Mouse (Mus musculus) embryonic facial prominence, embryonic 15.5 days (tissue): ENCODE measurements around the gene Cpm. TPM values are rescaled to one million over a fixed set of nuclear protein-coding genes. Genes with fewer than 3 reads are reported as not detected.

Experiments used
- ATAC-seq: fragments of 200-750 bp; cut with Nextera tagmentation; 2 replicates; pipeline ENCODE4 v1.8.0; 2017; ENCODE audit warnings: low read depth, moderate TSS enrichment; ENCODE audit not compliant: insufficient number of reproducible peaks, low FRiP score, low TSS enrichment
- H3K27ac ChIP-seq: fragments of 300-500 bp; sonication (generic); replicated peaks from 2 replicates; pipeline ENCODE4 v1.5.1; 2015; ENCODE audit warnings: mild to moderate bottlenecking, inconsistent platforms
- H3K27me3 ChIP-seq: fragments of 300-500 bp; sonication (generic); 2 replicates; pipeline ENCODE4 v1.6.1; 2015; ENCODE audit warnings: inconsistent platforms
- H3K36me3 ChIP-seq: fragments of 300-500 bp; sonication (generic); 2 replicates; pipeline ENCODE4 v1.6.1; 2015; ENCODE audit warnings: mild to moderate bottlenecking, inconsistent platforms
- H3K4me1 ChIP-seq: fragments of 300-500 bp; sonication (generic); 2 replicates; pipeline ENCODE4 v1.6.1; 2015; ENCODE audit warnings: inconsistent platforms
- H3K4me2 ChIP-seq: fragments of 300-500 bp; sonication (generic); replicated peaks from 2 replicates; pipeline ENCODE4 v1.6.1; 2015; ENCODE audit warnings: mild to moderate bottlenecking, inconsistent platforms
- H3K4me3 ChIP-seq: fragments of 300-500 bp; sonication (generic); replicated peaks from 2 replicates; pipeline ENCODE4 v1.5.1; 2015; ENCODE audit warnings: mild to moderate bottlenecking, inconsistent platforms
- H3K9ac ChIP-seq: fragments of 300-500 bp; sonication (generic); 2 replicates; pipeline ENCODE4 v1.6.1; 2015; ENCODE audit warnings: inconsistent platforms
- H3K9me3 ChIP-seq: fragments of 300-500 bp; sonication (generic); replicated peaks from 2 replicates; pipeline ENCODE4 v1.6.1; 2016; ENCODE audit warnings: inconsistent platforms
- WGBS: fragments of 180-500 bp; shearing (Covaris S2); methylation state at CpG from one replicate; pipeline ENCODE4 v1.1.7; 2015; 5-methylcytosine and 5-hydroxymethylcytosine counted together
- polyA plus RNA-seq: library from polyadenylated mRNA; unstranded; fragments of >200 nt; fragmentation: Nextera tagmentation; extraction: Ambion mirVana; gene quantifications from 2 replicates; pipeline ENCODE4 v1.2.1, GENCODE M21; 2015

Cpm gene
- polyA plus RNA-seq, 1 experiment from 2014 or later, result 68.7 TPM

DNA sequence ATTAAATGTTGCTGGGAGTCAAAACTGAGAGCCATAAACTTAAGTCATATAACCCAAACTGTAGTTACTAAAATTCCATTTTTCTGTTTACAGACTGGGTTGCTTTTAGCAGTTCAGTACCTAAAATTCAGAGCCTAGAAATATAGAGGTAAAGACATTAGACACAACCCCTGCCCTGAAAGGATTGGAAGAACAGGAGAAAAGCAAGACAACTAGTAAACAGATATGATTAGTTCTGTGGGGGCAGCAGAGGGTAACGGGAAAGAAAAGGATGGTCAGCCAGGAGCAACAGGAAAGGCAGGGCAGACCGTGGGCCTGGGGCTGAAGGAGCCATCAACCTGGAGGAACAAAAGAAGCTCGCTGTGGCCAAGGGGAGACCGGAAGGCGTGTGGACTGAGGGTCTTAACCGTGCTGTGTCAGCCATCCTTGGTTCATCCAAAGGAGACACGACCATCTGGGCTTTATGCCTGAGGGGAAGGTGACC is 11.3 kb downstream of the Cpm start:
- Histone ChIP-seq H3K27ac (no peak overlapping the region), H3K4me1 (no peaks in the 10 kb centered on the region), H3K9ac (no peak overlapping the region), H3K9me3 (no peaks in the 10 kb centered on the region), H3K4me2 (no peak overlapping the region), H3K27me3 (no peaks in the 10 kb centered on the region), H3K36me3 (no peaks in the 10 kb centered on the region), H3K4me3 (no peak overlapping the region)
- 83% methylated on average over 7 of the region's 7 CpGs for WGBS
- no peak for ATAC-seq

DNA sequence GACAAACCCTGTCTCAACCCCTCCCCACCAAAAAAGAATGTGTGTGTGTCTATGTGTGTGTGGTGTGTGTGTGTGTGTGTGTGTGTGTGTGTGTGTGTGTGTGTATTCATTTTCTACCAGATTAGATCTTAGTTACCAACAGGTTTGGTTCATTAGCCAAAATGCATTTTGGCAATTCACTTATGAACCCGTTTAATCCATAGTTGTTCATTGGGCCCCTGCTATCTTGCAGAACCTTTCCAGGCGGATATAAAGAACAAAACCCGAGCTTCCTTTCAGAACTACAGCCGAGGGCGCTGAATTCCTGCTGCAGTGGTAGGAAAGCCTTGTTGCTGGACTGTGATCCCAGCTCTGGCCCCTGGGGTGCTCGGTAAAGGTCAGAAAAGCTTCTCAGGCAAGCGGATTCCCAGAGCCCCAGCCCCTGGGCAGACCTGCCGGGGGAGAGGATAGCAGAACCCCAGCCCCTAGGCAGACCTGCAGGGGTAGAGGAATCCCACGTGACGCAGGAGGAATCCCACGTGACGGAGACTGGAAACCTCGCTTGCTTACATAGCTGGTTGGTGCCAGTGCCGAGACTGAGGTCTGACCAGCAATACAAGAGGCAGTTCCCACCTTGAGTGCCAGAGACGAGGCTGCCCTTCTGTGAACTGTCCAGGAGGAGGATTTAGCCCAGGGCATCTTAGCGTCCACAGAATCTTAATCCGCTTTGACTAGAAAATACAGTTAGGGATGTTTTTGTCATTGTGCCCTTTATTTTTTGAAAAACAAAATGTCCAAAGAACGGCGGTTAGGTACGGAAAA is 12.3 kb downstream of the Cpm start:
- 44% methylated on average over 20 of the region's 20 CpGs for WGBS
- no peaks in the 10 kb centered on the region for H3K27me3 ChIP-seq
- H3K4me1 ChIP-seq, result no peaks in the 10 kb centered on the region
- H3K4me3 ChIP-seq, result no peak overlapping the region
- H3K27ac ChIP-seq, result no peak overlapping the region
- no peak overlapping the region for H3K9ac ChIP-seq
- ATAC-seq, result no peak
- no peaks in the 10 kb centered on the region for H3K36me3 ChIP-seq
- no peaks in the 10 kb centered on the region for H3K9me3 ChIP-seq
- 0 out of 2 replicates have a peak overlapping the region, but pooled peaks have one; percentile 22 for H3K4me2 ChIP-seq

DNA sequence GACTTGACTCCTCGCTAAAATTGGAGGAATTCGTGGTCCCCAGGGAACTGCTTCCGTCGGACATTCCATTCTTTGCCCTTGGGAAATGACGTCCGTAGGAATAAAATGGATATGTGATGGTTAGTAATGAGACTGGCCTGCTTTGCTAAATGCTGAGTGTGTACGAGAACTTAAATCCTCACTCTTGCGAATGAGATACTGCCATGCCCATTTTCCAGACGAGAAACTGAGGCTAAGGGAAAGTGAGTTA is 12.8 kb downstream of the Cpm start:
- Histone ChIP-seq H3K4me1 (no peaks in the 10 kb centered on the region), H3K27ac (no peak overlapping the region), H3K4me2 (no peak overlapping the region), H3K36me3 (no peaks in the 10 kb centered on the region), H3K4me3 (no peak overlapping the region), H3K27me3 (no peaks in the 10 kb centered on the region), H3K9me3 (no peaks in the 10 kb centered on the region), H3K9ac (no peak overlapping the region)
- whole genome bisulfite sequencing, result 70% methylated on average over 9 of the region's 9 CpGs
- no peak for ATAC-seq

DNA sequence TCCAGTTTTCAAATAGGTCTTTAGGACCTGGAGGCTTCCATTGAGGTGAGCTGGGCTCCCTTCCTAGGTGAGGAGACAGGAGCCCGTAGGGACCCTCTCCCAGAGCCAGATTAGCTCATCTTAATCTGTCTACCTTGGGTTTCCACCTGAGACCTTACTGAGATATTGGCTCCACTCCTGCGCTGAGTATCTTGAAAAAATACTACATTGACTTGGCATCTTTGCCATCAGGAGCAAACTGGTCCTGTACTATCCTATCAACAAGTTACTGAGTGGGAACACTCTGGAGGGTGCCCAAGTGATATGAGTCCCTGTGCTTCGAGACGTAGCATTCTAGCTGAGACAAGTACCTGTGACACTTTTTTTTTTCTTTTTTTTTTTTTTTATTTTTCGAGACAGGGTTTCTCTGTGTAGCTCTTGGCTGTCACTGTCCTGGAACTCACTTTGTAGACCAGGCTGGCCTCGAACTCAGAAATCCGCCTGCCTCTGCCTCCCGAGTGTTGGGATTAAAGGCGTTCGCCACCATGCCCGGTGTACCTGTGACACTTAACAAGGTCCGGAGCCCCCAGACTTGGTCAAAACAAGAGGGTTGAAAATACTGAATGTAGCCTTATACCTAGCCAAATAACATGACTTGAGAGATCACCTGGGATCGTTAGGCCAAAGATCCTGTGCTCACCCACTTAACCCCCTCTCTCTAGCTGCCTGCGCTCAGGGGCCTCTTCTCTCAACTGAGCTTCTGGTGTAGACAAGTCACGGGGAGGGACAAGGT is 13.4 kb downstream of the Cpm start:
- WGBS, result 92% methylated on average over 15 of the region's 15 CpGs
- H3K27ac ChIP-seq, result no peak overlapping the region
- no peaks in the 10 kb centered on the region for H3K9me3 ChIP-seq
- no peak overlapping the region for H3K4me3 ChIP-seq
- no peaks in the 10 kb centered on the region for H3K27me3 ChIP-seq
- H3K36me3 ChIP-seq, result no peaks in the 10 kb centered on the region
- no peak for ATAC-seq
- H3K4me2 ChIP-seq, result no peak overlapping the region
- H3K4me1 ChIP-seq, result no peaks in the 10 kb centered on the region
- no peak overlapping the region for H3K9ac ChIP-seq

DNA sequence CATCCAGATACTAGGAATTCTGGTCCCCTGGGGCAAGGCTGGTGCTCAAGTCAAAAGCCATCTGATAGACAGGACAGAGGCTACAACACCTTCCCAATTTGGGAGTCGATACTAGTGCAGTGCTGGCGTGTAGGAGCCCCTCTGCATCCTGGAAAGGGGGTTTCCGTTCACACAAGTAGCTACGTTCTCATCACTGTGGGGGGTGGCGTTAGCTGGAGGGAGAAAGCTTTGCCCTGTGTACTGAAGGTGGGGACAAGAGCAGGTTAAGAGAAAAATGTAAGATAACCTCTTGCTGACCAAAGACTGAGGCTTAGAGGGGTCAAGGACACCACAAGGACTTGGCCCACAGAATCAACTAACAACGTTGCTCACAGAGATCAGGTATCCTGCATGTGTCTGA is 14.0 kb downstream of the Cpm start:
- ATAC-seq, result no peak
- no peak overlapping the region for H3K4me3 ChIP-seq
- no peak overlapping the region for H3K4me2 ChIP-seq
- WGBS, result 76% methylated on average over 6 of the region's 6 CpGs
- H3K27ac ChIP-seq, result no peak overlapping the region
- H3K4me1 ChIP-seq, result no peaks in the 10 kb centered on the region
- H3K27me3 ChIP-seq, result no peaks in the 10 kb centered on the region
- H3K9ac ChIP-seq, result no peak overlapping the region
- H3K36me3 ChIP-seq, result no peaks in the 10 kb centered on the region
- no peaks in the 10 kb centered on the region for H3K9me3 ChIP-seq

DNA sequence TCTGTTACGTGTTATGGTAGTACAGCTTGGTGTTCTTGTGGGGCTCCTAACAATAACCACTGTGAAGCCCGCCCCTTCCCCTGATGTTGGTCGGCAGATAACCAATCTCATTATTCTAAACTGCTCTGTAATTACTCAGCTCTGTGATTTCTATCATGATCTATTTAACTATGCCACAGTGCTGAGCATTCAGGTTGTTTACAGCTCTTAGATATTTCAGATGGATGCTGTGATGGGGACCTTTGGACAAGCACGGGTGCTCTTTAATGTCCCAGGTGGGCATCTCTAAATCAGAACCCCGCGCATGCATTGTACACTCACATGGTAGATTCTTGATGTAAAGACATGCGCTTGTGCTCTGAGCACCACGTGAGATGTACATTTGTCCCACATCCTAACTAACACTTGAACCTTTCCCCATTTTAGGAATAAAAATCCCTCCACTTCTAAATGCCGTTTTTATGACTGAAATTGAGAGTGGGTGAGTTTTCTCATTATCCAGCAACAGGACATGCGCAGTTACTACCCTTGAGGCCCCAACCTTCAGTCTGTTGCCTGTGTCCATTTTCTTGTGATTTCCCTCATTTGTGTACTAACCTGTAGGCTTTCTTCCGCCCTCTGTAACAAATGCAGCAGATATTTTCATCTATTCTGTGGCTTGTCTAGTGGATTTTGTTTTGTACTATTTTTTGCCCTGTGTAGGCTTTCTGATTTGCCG is 14.6 kb downstream of the Cpm start:
- H3K36me3 ChIP-seq, result no peaks in the 10 kb centered on the region
- no peak overlapping the region for H3K9ac ChIP-seq
- no peaks in the 10 kb centered on the region for H3K4me1 ChIP-seq
- no peaks in the 10 kb centered on the region for H3K27me3 ChIP-seq
- no peak overlapping the region for H3K4me2 ChIP-seq
- no peak for ATAC-seq
- 85% methylated on average over 12 of the region's 12 CpGs for WGBS
- no peaks in the 10 kb centered on the region for H3K9me3 ChIP-seq
- no peak overlapping the region for H3K27ac ChIP-seq
- no peak overlapping the region for H3K4me3 ChIP-seq

DNA sequence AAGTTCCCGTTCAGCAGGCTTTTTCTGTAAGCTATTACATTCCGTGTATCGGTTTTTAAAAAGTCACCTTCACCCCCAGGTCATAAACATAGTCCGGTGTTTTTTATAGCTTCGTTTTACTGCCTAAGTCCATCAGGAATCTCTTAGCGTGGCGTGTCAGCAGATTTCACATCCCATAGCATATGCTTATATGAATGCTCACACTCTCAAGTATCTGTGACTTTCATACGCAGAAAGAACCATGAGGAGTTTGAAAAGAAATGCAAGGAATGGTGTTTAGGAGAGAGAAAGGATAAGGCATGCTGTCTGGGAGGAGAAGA is 15.1 kb downstream of the Cpm start:
- Histone ChIP-seq H3K4me1 (no peaks in the 10 kb centered on the region), H3K9me3 (no peaks in the 10 kb centered on the region), H3K27me3 (no peaks in the 10 kb centered on the region), H3K9ac (no peak overlapping the region), H3K4me3 (no peak overlapping the region), H3K4me2 (no peak overlapping the region), H3K36me3 (no peaks in the 10 kb centered on the region), H3K27ac (no peak overlapping the region)
- ATAC-seq, result no peak
- WGBS, result 52% methylated on average over 8 of the region's 8 CpGs

DNA sequence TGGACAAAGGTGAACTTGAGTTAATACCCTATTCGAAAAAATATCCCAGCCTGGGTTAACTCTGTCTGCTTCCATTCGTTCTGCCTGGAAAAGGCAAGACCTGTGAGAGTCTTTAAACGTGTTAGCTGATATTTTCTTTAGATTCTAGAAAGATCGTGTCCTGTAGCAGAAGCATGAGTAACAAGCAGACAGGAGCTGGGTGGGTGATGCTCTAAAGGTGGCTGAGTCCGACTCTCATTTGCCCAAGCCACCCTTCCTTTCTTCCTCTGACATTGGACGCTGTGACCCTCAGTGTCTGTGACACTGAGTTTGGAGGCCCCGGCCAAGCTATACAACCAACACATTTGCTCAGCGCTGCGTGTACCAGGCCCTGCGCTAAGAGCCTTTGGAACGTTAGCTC is 15.5 kb downstream of the Cpm start:
- no peak overlapping the region for H3K4me2 ChIP-seq
- whole genome bisulfite sequencing, result 83% methylated on average over 11 of the region's 11 CpGs
- no peaks in the 10 kb centered on the region for H3K36me3 ChIP-seq
- no peaks in the 10 kb centered on the region for H3K4me1 ChIP-seq
- no peaks in the 10 kb centered on the region for H3K27me3 ChIP-seq
- H3K9me3 ChIP-seq, result no peaks in the 10 kb centered on the region
- ATAC-seq, result no peak
- H3K4me3 ChIP-seq, result no peak overlapping the region
- no peak overlapping the region for H3K27ac ChIP-seq
- no peak overlapping the region for H3K9ac ChIP-seq

DNA sequence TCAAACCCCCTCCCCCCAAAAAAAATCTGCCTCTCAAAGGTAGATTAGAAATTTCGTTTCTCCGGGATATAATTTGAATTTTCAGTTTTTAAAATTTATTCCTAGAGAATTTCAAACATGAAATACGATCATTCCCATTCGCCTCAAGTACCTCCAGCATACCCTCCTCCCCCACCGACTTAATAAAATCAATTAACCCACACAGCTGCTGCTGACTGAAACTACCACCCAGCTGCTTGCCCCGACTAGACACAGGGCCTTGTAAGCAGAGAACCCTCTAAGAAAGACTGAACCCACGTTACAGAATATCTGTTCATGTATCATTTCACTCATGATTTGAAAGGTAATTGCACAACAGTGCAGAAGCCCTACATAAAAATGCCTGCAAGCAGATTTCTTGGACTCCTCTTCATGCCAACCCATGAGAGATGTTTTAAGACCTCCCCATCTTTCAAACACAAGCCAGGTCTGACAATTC is 16.2 kb downstream of the Cpm start:
- Histone ChIP-seq H3K4me1 (no peaks in the 10 kb centered on the region), H3K4me2 (no peak overlapping the region), H3K36me3 (no peaks in the 10 kb centered on the region), H3K9me3 (no peaks in the 10 kb centered on the region), H3K9ac (no peak overlapping the region), H3K4me3 (no peak overlapping the region), H3K27me3 (no peaks in the 10 kb centered on the region), H3K27ac (no peak overlapping the region)
- no peak for ATAC-seq
- 62% methylated on average over 7 of the region's 7 CpGs for WGBS

DNA sequence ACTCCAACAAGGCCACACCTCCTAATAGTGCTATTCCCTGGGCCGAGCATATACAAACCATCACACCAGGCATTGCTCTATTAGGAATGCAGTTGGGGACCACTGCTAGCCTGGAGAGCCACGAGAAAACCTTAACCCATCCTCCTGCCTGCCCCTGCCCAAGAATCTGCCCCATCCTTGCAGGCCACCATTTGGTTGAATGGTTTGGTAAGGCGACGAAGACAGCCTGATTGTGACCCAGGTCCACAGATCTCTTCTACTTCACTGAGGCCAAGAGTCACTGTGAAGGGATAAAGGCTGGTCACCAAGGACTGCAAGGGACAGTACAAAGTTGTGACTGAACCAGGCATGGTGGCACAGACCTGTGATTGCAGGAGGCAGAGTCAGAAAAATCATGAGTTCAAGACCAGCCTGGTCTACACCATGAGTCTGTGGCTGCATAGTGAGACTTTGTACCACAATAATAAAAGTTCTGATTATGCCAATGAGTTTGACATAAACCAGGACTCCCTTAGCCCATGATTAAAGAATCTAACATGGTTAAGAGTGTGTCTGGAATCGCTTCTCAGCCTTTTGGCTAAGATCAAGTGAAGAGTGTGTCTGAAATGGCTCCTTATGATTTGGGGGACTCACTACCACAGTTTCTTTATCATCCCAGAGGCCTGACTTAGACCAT is 17.3 kb downstream of the Cpm start:
- no peak overlapping the region for H3K4me3 ChIP-seq
- no peak for ATAC-seq

DNA sequence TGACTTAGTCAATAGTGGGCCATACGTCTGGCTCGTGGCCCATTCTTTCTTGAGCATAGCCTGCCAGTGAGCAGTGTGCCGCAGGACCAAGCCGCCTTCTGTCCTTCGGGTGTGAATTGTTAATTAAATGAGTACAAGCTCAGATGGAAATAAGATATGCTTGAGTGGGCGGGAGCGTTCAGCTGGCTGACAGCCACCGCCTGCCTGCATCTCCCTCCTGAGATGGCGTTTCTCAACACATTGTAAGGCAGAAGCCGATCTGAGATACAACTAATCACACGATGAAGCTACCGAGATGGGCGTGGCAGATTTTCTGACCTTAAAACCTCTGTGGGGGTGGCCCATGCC is 17.8 kb downstream of the Cpm start:
- 0 out of 2 replicates have a peak, but pooled peaks cover 3% of the 10 kb centered on the region for H3K4me1 ChIP-seq
- no peak overlapping the region for H3K9ac ChIP-seq
- no peak overlapping the region for H3K4me2 ChIP-seq
- WGBS, result 67% methylated on average over 13 of the region's 13 CpGs
- no peaks in the 10 kb centered on the region for H3K36me3 ChIP-seq
- H3K27me3 ChIP-seq, result no peaks in the 10 kb centered on the region
- no peaks in the 10 kb centered on the region for H3K9me3 ChIP-seq
- H3K4me3 ChIP-seq, result no peak overlapping the region
- H3K27ac ChIP-seq, result no peak overlapping the region
- ATAC-seq, result peak; percentile 24; the same call in 1 of the 2 replicates

More for the DNA sequence above, 17.3 kb downstream of the Cpm start:
- Histone ChIP-seq H3K27me3 (no peaks in the 10 kb centered on the region), H3K36me3 (no peaks in the 10 kb centered on the region), H3K9ac (no peak overlapping the region), H3K4me2 (no peak overlapping the region), H3K9me3 (no peaks in the 10 kb centered on the region), H3K27ac (no peak overlapping the region), H3K4me1 (0 out of 2 replicates have a peak, but pooled peaks cover under 1% of the 10 kb centered on the region)
- 91% methylated on average over 5 of the region's 5 CpGs for WGBS
